Mouse (Mus musculus): ENCODE measurements around the gene Olfr746. TPM values are rescaled to one million over a fixed set of nuclear protein-coding genes. Genes with fewer than 3 reads are reported as not detected.

The Olfr746 gene
- polyA plus RNA-seq (2016; fragmentation: Nextera tagmentation; extraction: Ambion mirVana): not detected in 2 replicates

DNA sequence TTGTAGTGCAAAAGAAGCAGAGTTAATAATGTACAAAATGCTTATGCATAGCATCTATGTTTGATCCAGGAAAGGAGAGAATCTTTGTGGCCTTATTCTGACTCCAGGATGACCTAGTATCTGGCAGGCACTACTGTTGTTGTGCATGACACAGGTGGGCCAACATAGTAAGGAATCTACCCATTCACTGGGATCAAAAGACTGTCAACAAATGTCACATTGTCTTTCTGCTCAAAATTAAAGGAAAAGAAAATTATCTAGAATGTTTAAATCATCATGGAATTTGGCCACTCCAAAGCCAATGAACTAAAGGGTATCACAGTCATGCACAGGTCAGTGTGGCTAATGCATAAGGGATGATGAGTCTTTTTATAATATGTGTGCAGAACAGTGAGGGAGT, at the start of gene Olfr746:
Gene Olfr746, plus strand, starts transcription at position 301 of the 400 bp plus-strand sequence.
- ATAC-seq (ENCODE audit: insufficient number of reproducible peaks, insufficient read depth, low FRiP score, low TSS enrichment): no peak
- no peak within 1 kb of the TSS for H3K27ac ChIP-seq
- no peak within 1 kb of the TSS for H3K4me2 ChIP-seq (replicated peaks)

DNA sequence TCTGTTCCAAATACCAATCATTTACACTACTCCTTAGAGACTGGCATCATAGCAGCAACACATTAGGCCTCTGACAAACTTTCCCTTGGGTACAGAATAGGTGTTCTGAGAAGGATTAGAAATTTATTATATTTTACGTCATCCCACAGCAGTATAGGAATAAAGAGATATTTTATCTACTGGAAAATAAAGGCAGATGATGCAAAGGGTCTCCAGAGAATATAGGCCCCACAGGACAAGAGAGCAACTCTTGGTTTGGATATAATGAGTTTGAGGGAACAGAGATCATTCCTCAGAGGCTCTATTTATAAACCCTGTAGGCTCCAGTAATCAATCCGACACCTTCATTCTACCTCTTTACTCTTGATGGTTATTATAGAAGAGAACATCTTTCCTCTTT, 32.3 kb upstream of the Olfr746 start, which contains the start of gene Olfr744:
Gene Olfr744, plus strand, starts transcription at position 301 of the 400 bp plus-strand sequence.
- Histone ChIP-seq H3K27ac (no peak within 1 kb of the TSS), H3K9ac (no peak within 1 kb of the TSS), H3K4me3 (no peak within 1 kb of the TSS), H3K9me3 (no peaks in the 10 kb centered on the region), H3K4me1 (no peaks in the 10 kb centered on the region), H3K4me2 (replicated peaks) (no peak within 1 kb of the TSS), H3K36me3 (no peaks in the 10 kb centered on the region), H3K27me3 (no peaks in the 10 kb centered on the region)
- no peak for ATAC-seq (ENCODE audit: insufficient number of reproducible peaks, insufficient read depth, low FRiP score, low TSS enrichment)
- 95% methylated on average over 2 of the region's 2 CpGs for WGBS

More for the DNA sequence above, at the start of gene Olfr746:
- Histone ChIP-seq H3K36me3 (no peaks in the 10 kb centered on the region), H3K9ac (no peak within 1 kb of the TSS), H3K4me3 (no peak within 1 kb of the TSS), H3K4me1 (no peaks in the 10 kb centered on the region), H3K27me3 (no peaks in the 10 kb centered on the region), H3K9me3 (no peaks in the 10 kb centered on the region)

DNA sequence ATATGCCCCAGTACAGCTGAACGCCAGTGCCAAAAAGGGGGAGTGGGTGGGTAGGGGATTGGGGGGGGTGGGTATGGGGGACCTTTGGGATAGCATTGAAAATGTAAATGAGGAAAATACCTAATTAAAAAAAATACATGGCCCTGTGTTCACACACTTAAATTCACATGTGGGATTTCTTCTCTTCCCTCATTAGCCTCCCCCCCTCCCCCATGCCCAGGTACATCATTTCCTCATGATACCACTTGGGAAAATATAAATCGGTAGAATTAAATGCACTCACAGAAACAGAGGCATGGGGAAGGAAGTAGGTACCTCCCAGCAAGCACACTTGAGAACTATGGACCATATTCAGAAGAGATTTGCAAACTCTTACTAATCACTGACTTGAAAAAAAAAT, 7.8 kb upstream of the Olfr746 start, which contains the start of gene Olfr745:
Gene Olfr745, plus strand, starts transcription at position 301 of the 400 bp plus-strand sequence.
- Histone ChIP-seq H3K27me3 (no peaks in the 10 kb centered on the region), H3K27ac (no peak within 1 kb of the TSS), H3K9me3 (no peaks in the 10 kb centered on the region), H3K4me1 (no peaks in the 10 kb centered on the region), H3K4me3 (no peak within 1 kb of the TSS), H3K36me3 (no peaks in the 10 kb centered on the region), H3K4me2 (replicated peaks) (no peak within 1 kb of the TSS), H3K9ac (no peak within 1 kb of the TSS)
- no peak for ATAC-seq (ENCODE audit: insufficient number of reproducible peaks, insufficient read depth, low FRiP score, low TSS enrichment)
- 84% methylated on average over 2 of the region's 2 CpGs for WGBS

DNA sequence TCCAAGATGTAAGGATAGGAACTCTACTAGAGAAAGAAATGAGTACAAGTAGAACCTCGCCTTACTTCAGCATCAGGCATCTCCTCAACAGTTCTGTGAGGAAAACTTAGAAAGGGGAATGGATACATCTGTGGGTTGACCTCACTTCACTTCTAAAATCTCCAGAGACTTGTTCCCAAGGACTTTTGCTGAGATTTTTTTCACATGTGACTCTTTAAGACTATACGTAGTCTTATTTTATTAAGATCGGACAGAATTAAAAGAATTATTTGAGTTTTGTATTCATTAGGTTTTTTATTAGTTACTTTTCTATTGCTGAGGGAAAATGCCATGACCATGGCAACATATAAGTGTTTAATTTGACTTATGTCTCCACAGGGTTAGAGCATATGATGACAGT, 46.2 kb downstream of the Olfr746 start, which contains the start of gene Olfr747:
Gene Olfr747, minus strand, starts transcription at position 101 of the 400 bp plus-strand sequence.
- H3K36me3 ChIP-seq: no peaks in the 10 kb centered on the region
- no peak within 1 kb of the TSS for H3K4me3 ChIP-seq
- H3K9me3 ChIP-seq: no peaks in the 10 kb centered on the region
- ATAC-seq (ENCODE audit: insufficient number of reproducible peaks, insufficient read depth, low FRiP score, low TSS enrichment): no peak
- no peaks in the 10 kb centered on the region for H3K27me3 ChIP-seq
- no peak within 1 kb of the TSS for H3K27ac ChIP-seq
- no peaks in the 10 kb centered on the region for H3K4me1 ChIP-seq
- 86% methylated on average over 3 of the region's 3 CpGs for WGBS
- no peak within 1 kb of the TSS for H3K4me2 ChIP-seq (replicated peaks)
- H3K9ac ChIP-seq: no peak within 1 kb of the TSS

Other genes starting within 250 kb of the Olfr746 start
- not detected in 2 replicates for gene Olfr738, start 239.5 kb upstream of the Olfr746 start, polyA plus RNA-seq (2016; fragmentation: Nextera tagmentation; extraction: Ambion mirVana)
- not detected in 2 replicates for gene Olfr739, start 228.5 kb upstream of the Olfr746 start, polyA plus RNA-seq (2016; fragmentation: Nextera tagmentation; extraction: Ambion mirVana)
- not detected in 2 replicates for gene Olfr740, start 201.5 kb upstream of the Olfr746 start, polyA plus RNA-seq (2016; fragmentation: Nextera tagmentation; extraction: Ambion mirVana)
- not detected in 2 replicates for gene Olfr741, start 174.3 kb upstream of the Olfr746 start, polyA plus RNA-seq (2016; fragmentation: Nextera tagmentation; extraction: Ambion mirVana)
- gene Olfr742, start 143.5 kb upstream of the Olfr746 start, polyA plus RNA-seq (2016; fragmentation: Nextera tagmentation; extraction: Ambion mirVana): not detected in 2 replicates
- gene Olfr743, start 125.2 kb upstream of the Olfr746 start, polyA plus RNA-seq (2016; fragmentation: Nextera tagmentation; extraction: Ambion mirVana): not detected in 2 replicates
- not detected in 2 replicates for gene Olfr744, start 32.2 kb upstream of the Olfr746 start, polyA plus RNA-seq (2016; fragmentation: Nextera tagmentation; extraction: Ambion mirVana)
- 0.08 and 0.19 TPM in 2 replicates for gene Olfr745, start 7.7 kb upstream of the Olfr746 start, polyA plus RNA-seq (2016; fragmentation: Nextera tagmentation; extraction: Ambion mirVana)
- gene Olfr747, start 46.1 kb downstream of the Olfr746 start, polyA plus RNA-seq (2016; fragmentation: Nextera tagmentation; extraction: Ambion mirVana): not detected in 2 replicates
- gene Olfr748, start 60.3 kb downstream of the Olfr746 start, polyA plus RNA-seq (2016; fragmentation: Nextera tagmentation; extraction: Ambion mirVana): not detected in 2 replicates
- gene Olfr749, start 98.0 kb downstream of the Olfr746 start, polyA plus RNA-seq (2016; fragmentation: Nextera tagmentation; extraction: Ambion mirVana): not detected in 2 replicates
- 95.2 and 96.7 TPM in 2 replicates for gene Ttc5, start 138.4 kb downstream of the Olfr746 start, polyA plus RNA-seq (2016; fragmentation: Nextera tagmentation; extraction: Ambion mirVana)
- gene Ccnb1ip1, start 160.6 kb downstream of the Olfr746 start, polyA plus RNA-seq (2016; fragmentation: Nextera tagmentation; extraction: Ambion mirVana): not detected in 2 replicates
- 63.8 and 67.6 TPM in 2 replicates for gene Parp2, start 160.8 kb downstream of the Olfr746 start, polyA plus RNA-seq (2016; fragmentation: Nextera tagmentation; extraction: Ambion mirVana)
- 3.5 and 5.7 TPM in 2 replicates for gene Tep1, start 223.5 kb downstream of the Olfr746 start, polyA plus RNA-seq (2016; fragmentation: Nextera tagmentation; extraction: Ambion mirVana)